Mouse (Mus musculus): ENCODE results near the gene Tex264. TPM values are rescaled to one million over a fixed set of nuclear protein-coding genes. Genes with fewer than 3 reads are reported as not detected.

Tex264 gene
- polyA plus RNA-seq, 1 experiment = 12.5 TPM

- no peak overlapping the region for H3K4me3 ChIP-seq (replicated peaks; ENCODE audit: control insufficient read depth, low read depth, low read length)
- no peaks in the 10 kb centered on the region for H3K4me1 ChIP-seq (ENCODE audit: control insufficient read depth, insufficient read depth, low read length)
- no peak for TF ChIP-seq CTCF (IDR thresholded peaks at IDR 0.05; ENCODE audit: control insufficient read depth, insufficient read depth, low read length)
- no peak for TF ChIP-seq POLR2A (IDR thresholded peaks at IDR 0.05; ENCODE audit: borderline replicate concordance, control insufficient read depth, low read depth, low read length)
- no peak overlapping the region for H3K27ac ChIP-seq (ENCODE audit: control insufficient read depth, insufficient read depth, low read depth, low read length, poor library complexity)
- 77% methylated on average over 7 of the region's 7 CpGs for WGBS
Observed at GRCm38 (mm10) chr9:106659441-106659840, 26.3 kb downstream of the Tex264 start.

GRCm38 (mm10) chr9:106657592-106657991 lies 28.1 kb downstream of the Tex264 start:
- no peak for TF ChIP-seq CTCF (IDR thresholded peaks at IDR 0.05; ENCODE audit: control insufficient read depth, insufficient read depth, low read length)
- no peak for TF ChIP-seq POLR2A (IDR thresholded peaks at IDR 0.05; ENCODE audit: borderline replicate concordance, control insufficient read depth, low read depth, low read length)
- 79% methylated on average over 5 of the region's 5 CpGs for WGBS
- Histone ChIP-seq H3K4me1 (ENCODE audit: control insufficient read depth, insufficient read depth, low read length) (no peaks in the 10 kb centered on the region), H3K4me3 (replicated peaks; ENCODE audit: control insufficient read depth, low read depth, low read length) (no peak overlapping the region), H3K27ac (ENCODE audit: control insufficient read depth, insufficient read depth, low read depth, low read length, poor library complexity) (no peak overlapping the region)

GRCm38 (mm10) chr9:106656820-106657219 lies 28.9 kb downstream of the Tex264 start:
- H3K27ac ChIP-seq (ENCODE audit: control insufficient read depth, insufficient read depth, low read depth, low read length, poor library complexity) = no peak overlapping the region
- H3K4me1 ChIP-seq (ENCODE audit: control insufficient read depth, insufficient read depth, low read length) = no peaks in the 10 kb centered on the region
- H3K4me3 ChIP-seq (replicated peaks; ENCODE audit: control insufficient read depth, low read depth, low read length) = no peak overlapping the region
- WGBS = 51% methylated on average over 5 of the region's 5 CpGs
- no peak for TF ChIP-seq POLR2A (IDR thresholded peaks at IDR 0.05; ENCODE audit: borderline replicate concordance, control insufficient read depth, low read depth, low read length)
- TF ChIP-seq CTCF (IDR thresholded peaks at IDR 0.05; ENCODE audit: control insufficient read depth, insufficient read depth, low read length) = no peak

GRCm38 (mm10) chr9:106655884-106656720 lies 29.6 kb downstream of the Tex264 start, which contains the start of gene Grm2:
Gene Grm2 (minus strand): TSS chr9:106656082.
- Histone ChIP-seq H3K27ac (ENCODE audit: control insufficient read depth, insufficient read depth, low read depth, low read length, poor library complexity) (no peak within 1 kb of the TSS), H3K4me3 (replicated peaks; ENCODE audit: control insufficient read depth, low read depth, low read length) (no peak within 1 kb of the TSS), H3K4me1 (ENCODE audit: control insufficient read depth, insufficient read depth, low read length) (no peaks in the 10 kb centered on the region)
- WGBS = 5% methylated on average over 44 of the region's 44 CpGs
- TF ChIP-seq POLR2A (IDR thresholded peaks at IDR 0.05; ENCODE audit: borderline replicate concordance, control insufficient read depth, low read depth, low read length) (no peak), CTCF (IDR thresholded peaks at IDR 0.05; ENCODE audit: control insufficient read depth, insufficient read depth, low read length) (no peak)

- WGBS = 47% methylated on average over 1 of the region's 1 CpGs
- Histone ChIP-seq H3K4me3 (replicated peaks; ENCODE audit: control insufficient read depth, low read depth, low read length) (no peak overlapping the region), H3K27ac (ENCODE audit: control insufficient read depth, insufficient read depth, low read depth, low read length, poor library complexity) (no peak overlapping the region), H3K4me1 (ENCODE audit: control insufficient read depth, insufficient read depth, low read length) (no peaks in the 10 kb centered on the region)
- TF ChIP-seq POLR2A (IDR thresholded peaks at IDR 0.05; ENCODE audit: borderline replicate concordance, control insufficient read depth, low read depth, low read length) (no peak), CTCF (IDR thresholded peaks at IDR 0.05; ENCODE audit: control insufficient read depth, insufficient read depth, low read length) (peak; percentile 15; the same call in 1 of the 2 replicates)
Observed at GRCm38 (mm10) chr9:106652720-106653119, 33.0 kb downstream of the Tex264 start.

- no peak overlapping the region for H3K27ac ChIP-seq (ENCODE audit: control insufficient read depth, insufficient read depth, low read depth, low read length, poor library complexity)
- H3K4me1 ChIP-seq (ENCODE audit: control insufficient read depth, insufficient read depth, low read length) = no peaks in the 10 kb centered on the region; the same call in 1 of the 2 replicates
- 66% methylated on average over 27 of the region's 27 CpGs for WGBS
- H3K4me3 ChIP-seq (replicated peaks; ENCODE audit: control insufficient read depth, low read depth, low read length) = no peak overlapping the region
- TF ChIP-seq POLR2A (IDR thresholded peaks at IDR 0.05; ENCODE audit: borderline replicate concordance, control insufficient read depth, low read depth, low read length) (no peak), CTCF (IDR thresholded peaks at IDR 0.05; ENCODE audit: control insufficient read depth, insufficient read depth, low read length) (no peak)
Observed at GRCm38 (mm10) chr9:106647226-106647625, 38.5 kb downstream of the Tex264 start.

GRCm38 (mm10) chr9:106645684-106646271 lies 39.9 kb downstream of the Tex264 start:
- H3K4me1 ChIP-seq (ENCODE audit: control insufficient read depth, insufficient read depth, low read length) = no peaks in the 10 kb centered on the region; the same call in 1 of the 2 replicates
- TF ChIP-seq CTCF (IDR thresholded peaks at IDR 0.05; ENCODE audit: control insufficient read depth, insufficient read depth, low read length) (no peak), POLR2A (IDR thresholded peaks at IDR 0.05; ENCODE audit: borderline replicate concordance, control insufficient read depth, low read depth, low read length) (no peak)
- no peak overlapping the region for H3K27ac ChIP-seq (ENCODE audit: control insufficient read depth, insufficient read depth, low read depth, low read length, poor library complexity)
- no peak overlapping the region for H3K4me3 ChIP-seq (replicated peaks; ENCODE audit: control insufficient read depth, low read depth, low read length)
- WGBS = 77% methylated on average over 9 of the region's 9 CpGs

GRCm38 (mm10) chr9:106643787-106644186 lies 41.9 kb downstream of the Tex264 start:
- Histone ChIP-seq H3K27ac (ENCODE audit: control insufficient read depth, insufficient read depth, low read depth, low read length, poor library complexity) (no peak overlapping the region), H3K4me1 (ENCODE audit: control insufficient read depth, insufficient read depth, low read length) (no peaks in the 10 kb centered on the region; the same call in 1 of the 2 replicates), H3K4me3 (replicated peaks; ENCODE audit: control insufficient read depth, low read depth, low read length) (no peak overlapping the region)
- TF ChIP-seq CTCF (IDR thresholded peaks at IDR 0.05; ENCODE audit: control insufficient read depth, insufficient read depth, low read length) (no peak), POLR2A (IDR thresholded peaks at IDR 0.05; ENCODE audit: borderline replicate concordance, control insufficient read depth, low read depth, low read length) (no peak)
- whole genome bisulfite sequencing = 58% methylated on average over 6 of the region's 6 CpGs

All from bone marrow, adult 2 months (tissue).